Mouse (Mus musculus): ENCODE data around the gene BC028528.
A peak's percentile ranks its signal among the peaks of the same experiment; 100 is the strongest.
"Not testable (repeated sequence)": the region's sequence is repeated elsewhere in the genome, so short reads cannot be mapped to it uniquely, and the experiment has no call there.

Gene BC028528

DNA sequence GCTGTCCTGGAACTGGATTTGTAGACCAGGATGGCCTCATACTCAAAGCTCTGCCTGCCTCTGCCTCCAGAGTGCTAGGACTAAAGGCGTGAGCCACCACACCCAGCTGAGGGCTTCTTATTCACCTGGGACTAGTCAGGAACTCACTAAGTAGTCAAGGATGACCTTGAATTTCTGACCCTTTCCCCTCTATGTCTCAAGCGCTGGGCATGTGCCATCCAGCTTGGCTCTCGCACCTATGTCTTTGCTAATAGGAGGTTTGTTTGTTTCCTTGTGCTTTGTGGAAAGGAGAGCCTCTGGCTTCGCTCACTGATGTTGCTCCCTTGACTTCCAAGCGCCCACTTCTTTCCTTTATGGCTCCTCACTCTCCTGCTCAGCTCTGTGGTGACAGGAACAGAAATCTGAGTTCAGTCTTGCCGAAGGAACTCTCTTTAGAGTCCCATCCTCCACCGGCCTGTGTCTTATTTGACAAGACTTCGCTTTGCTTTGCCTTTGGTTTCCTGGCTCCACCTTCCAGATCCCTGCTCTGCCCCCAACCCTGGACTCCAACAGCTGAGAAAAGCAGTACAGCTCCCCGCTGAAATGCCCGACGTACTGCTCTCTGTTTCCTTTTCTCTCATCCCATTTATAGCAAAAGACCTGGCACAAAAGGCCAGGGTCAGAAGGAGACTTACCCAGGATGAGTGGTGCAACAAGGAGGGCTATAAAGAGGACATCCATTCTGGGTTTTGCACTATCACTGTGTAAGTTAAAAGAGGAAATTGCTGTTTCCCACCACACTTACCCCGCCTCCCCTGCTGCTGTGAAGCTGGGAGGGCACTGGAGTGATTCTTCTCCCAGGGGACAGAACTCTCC lies at the start of gene BC028528:
Gene BC028528, minus strand, starts transcription at position 795 of the 855 bp plus-strand sequence.
- peak; percentile 52 to 71 for DNase-seq (ENCODE audit: low spot score in 2 of 2)

DNA sequence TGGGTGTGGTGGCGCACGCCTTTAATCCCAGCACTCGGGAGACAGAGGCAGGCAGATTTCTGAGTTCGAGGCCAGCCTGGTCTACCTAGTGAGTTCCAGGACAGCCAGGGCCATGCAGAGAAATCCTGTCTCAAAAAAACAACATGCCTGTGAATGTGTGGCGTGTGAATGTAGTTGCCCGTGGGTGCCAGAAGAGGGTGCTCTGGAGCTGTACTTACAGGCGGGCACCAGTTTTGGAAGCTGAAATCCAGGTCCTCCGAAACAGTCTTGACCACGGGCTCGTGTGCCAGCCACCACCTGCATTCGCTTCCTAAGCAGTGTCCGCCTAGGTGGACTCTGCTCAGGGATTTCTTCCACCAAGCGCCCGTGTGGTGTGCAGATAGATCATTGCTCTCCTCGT lies 47.0 kb upstream of the BC028528 start:
- DNase-seq (ENCODE audit: low spot score in 2 of 2): peak; percentile 42 to 73

GRCm38 (mm10) chr3:95938217-95938616 lies 46.4 kb upstream of the BC028528 start:
- no peak for DNase-seq (ENCODE audit: low spot score in 2 of 2)

- no peak for DNase-seq (ENCODE audit: low spot score in 2 of 2)
Measured at GRCm38 (mm10) chr3:95934448-95934847, 42.6 kb upstream of the BC028528 start.

GRCm38 (mm10) chr3:95933111-95933750 lies 41.4 kb upstream of the BC028528 start:
- DNase-seq (ENCODE audit: low spot score in 2 of 2): no peak

DNA sequence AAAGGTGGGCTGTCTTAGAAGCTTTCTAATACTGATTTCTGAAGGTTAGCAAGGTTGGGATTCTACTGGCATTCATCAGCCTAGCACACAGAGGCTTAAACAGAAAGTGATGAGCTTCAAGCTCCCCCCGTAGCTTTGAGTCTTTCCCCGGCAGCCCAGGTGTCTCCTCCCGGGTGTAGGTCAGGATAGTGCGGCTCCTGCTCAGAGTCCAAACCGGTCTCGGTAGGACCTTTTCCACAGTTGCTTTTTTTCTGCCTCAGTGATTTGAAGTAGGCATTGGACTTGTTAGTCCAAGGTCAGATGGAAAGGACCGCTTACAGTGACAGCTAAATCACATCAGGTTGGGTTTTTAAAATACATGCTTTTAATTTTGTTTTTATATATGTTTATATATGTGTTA lies 40.8 kb upstream of the BC028528 start:
- no peak for DNase-seq (ENCODE audit: low spot score in 2 of 2)

GRCm38 (mm10) chr3:95932157-95932556 lies 40.4 kb upstream of the BC028528 start:
- no peak for DNase-seq (ENCODE audit: low spot score in 2 of 2)

- no peak for DNase-seq (ENCODE audit: low spot score in 2 of 2)
Measured at GRCm38 (mm10) chr3:95931471-95931870, 39.7 kb upstream of the BC028528 start.

- no peak for DNase-seq (ENCODE audit: low spot score in 2 of 2)
Measured at GRCm38 (mm10) chr3:95930471-95930789, 38.6 kb upstream of the BC028528 start.

DNA sequence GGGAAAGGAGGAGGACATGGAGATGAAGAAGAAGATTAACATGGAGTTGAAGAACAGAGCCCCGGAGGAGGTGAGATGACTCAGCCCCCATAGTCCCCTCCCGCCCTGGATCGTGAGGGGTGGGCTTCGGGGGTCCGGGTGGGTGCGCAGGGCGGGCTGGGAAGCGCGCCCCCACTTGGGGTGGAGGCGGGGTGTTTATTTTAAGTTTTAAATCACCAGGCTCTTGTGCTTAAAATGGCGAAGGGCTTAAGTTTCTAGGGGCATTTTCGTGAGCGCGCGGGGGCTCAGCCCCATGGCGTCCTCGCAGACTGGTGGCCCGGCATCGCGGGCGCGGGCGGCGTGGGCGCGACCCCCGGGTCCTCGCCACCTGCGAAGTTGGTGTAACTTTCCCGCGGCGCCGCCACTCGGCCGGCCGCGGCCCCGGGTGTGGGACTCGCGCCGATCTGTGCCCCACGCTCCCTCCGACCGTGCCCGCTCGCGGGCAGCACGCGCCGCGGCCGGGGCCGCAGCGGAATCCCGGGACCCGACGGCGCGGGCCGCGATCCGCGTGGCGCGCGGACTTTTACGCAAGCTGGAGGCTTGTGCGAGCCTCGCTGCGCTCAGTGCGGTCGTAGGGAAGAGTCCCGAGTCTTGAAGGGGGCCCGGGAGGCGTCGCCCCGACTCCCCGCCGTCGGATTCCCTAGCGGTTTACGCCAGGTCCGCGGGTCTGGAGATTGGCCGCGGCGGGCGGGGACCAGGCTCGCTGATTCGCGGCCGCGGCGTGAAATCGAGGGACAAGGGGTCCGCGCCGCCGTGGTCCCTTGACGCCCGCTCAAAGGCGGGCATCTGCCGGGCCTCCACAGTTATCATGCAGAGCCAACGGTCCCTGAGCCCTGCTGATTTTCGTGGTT lies 38.0 kb upstream of the BC028528 start:
- peak; percentile 60 to 86 for DNase-seq (ENCODE audit: low spot score in 2 of 2)

GRCm38 (mm10) chr3:95928658-95929503 lies 37.1 kb upstream of the BC028528 start, which contains the start of gene Anp32e:
Gene Anp32e, plus strand, starts transcription at chr3:95929246.
- DNase-seq (ENCODE audit: low spot score in 2 of 2): peak; percentile 97 to 99

DNA sequence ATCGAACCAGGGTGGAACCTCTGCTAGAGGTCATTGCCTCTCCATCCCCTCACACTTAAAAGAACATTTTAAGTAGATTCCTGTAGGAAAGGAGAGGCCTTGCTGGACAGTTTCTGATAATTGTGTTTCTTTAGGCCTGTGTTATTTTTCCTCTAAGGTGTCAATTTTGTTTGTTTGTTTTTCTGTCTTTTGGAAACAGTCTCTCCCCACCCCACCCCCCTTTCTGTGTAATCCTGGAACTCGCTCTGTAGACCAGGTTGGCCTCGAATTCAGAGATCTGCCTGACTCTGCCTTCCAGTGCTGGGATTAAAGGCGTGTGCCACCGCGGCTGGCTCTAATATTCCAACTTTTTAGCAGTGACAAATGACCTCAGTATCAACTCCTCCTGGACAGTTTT lies 36.5 kb upstream of the BC028528 start:
- DNase-seq (ENCODE audit: low spot score in 2 of 2): no peak

DNA sequence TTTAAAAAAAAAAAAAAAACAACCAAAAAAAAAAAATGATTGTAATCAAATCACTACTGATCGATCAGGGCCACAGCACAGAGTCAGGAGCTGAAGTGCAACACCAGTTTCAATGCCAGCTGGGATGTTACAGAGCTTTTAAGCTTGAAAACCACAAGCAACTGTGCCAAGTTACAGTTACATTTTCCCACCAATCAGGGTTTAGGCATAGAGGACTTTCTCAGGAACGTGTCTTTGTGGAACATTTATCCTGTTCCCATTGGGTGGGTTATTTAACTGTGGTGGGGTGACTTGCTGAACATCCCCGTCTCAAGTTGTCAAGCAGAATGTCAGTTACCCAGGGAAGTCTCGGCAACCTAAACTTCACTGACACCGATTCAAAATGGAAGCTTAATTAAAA lies 33.3 kb upstream of the BC028528 start:
- DNase-seq (ENCODE audit: low spot score in 2 of 2): no peak

DNA sequence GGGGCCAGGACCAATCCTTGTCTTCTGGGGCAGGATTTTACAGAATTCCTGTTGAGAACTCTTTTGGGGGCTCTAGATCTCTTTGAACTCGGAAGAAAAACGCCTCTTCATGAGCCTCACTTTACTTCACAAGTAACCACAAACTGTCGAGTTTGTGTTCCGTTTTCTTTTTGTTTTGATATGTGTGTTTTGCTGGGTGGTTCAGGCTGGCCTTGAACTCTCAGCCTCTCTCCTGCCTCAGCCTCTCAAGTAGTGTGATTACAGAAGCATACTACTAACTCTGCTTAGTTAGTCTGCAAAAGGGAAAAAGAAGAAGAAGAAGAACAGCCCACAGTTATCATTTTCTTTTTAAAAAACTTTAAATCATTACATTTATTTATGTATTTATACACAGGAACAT lies 32.4 kb upstream of the BC028528 start:
- DNase-seq (ENCODE audit: low spot score in 2 of 2): no peak

- not testable (repeated sequence) for DNase-seq (ENCODE audit: low spot score in 2 of 2)
Measured at GRCm38 (mm10) chr3:95923429-95923828, 31.6 kb upstream of the BC028528 start.

- DNase-seq (ENCODE audit: low spot score in 2 of 2): not testable (repeated sequence)
Measured at GRCm38 (mm10) chr3:95920532-95920931, 28.7 kb upstream of the BC028528 start.

DNA sequence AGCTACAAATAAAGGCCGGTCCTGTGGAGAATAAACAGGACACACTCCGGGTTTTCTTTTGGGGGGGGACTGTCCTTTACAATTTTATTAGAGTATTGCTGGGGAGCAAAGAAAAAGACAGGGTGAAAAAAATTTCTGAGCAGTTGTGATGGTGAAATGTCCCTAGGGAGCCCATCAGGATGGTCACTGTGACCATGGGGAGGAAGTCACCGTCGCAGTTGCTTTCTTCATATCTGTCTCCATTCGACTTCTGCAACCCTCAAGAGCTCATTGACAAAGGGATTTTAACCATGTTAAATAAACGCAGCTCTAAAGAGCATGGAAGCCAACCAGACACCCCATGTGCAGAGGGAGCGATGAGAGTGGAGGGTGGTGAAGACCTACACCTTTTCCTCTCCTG lies 25.0 kb upstream of the BC028528 start:
- no peak for DNase-seq (ENCODE audit: low spot score in 2 of 2)

DNA sequence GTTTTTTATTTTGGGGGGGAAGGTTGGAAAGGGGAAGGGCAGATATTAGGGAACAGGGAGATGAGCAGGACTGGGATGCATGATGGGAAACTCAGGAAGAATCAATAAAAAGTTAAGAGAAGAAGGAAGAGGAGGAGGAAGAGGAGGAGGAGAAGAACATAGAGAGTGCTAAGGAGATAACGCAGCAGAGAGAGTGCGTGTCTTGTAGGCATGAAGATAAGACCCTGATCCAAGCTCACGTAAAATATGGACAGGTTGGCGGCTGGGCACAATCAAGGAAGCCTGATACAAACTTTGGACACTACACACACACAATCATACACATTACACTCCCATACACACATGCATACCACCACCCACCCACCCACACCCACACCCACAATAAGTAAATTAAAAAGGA lies 22.9 kb upstream of the BC028528 start:
- no peak for DNase-seq (ENCODE audit: low spot score in 2 of 2)

DNA sequence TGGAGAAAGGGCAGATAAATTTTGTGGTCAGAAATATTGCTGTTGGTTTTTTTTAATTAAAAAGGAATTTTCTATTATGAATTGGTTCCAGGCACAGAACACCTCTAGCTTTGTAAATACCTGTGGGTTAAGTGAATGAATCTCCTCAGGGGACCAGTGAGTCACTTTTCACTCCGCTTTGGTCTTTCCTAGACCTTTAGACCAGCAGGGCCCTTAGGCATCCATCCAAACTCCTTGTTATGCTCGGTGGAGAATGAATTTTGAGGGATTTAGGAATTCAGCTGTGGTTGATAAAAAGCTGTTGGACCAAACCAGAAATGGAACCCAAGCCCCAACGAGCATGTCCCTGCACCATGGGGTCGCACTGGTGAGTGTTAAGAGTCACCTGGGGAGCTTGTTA lies 15.8 kb upstream of the BC028528 start:
- no peak for DNase-seq (ENCODE audit: low spot score in 2 of 2)

- peak; percentile 41 to 78 for DNase-seq (ENCODE audit: low spot score in 2 of 2)
Measured at GRCm38 (mm10) chr3:95906860-95907259, 15.1 kb upstream of the BC028528 start.

- DNase-seq (ENCODE audit: low spot score in 2 of 2): peak in 1 of 2 experiments; percentile 30
Measured at GRCm38 (mm10) chr3:95905940-95906492, 14.2 kb upstream of the BC028528 start.

Measured in spleen, postnatal 4 days (tissue).